Mouse (Mus musculus): ENCODE data around the gene Cd46. TPM values are rescaled to one million over a fixed set of nuclear protein-coding genes. Genes with fewer than 3 reads are reported as not detected.
A peak's percentile ranks its signal among the peaks of the same experiment; 100 is the strongest.

Gene Cd46
- polyA plus RNA-seq, 1 experiment = 5.5 TPM

DNA sequence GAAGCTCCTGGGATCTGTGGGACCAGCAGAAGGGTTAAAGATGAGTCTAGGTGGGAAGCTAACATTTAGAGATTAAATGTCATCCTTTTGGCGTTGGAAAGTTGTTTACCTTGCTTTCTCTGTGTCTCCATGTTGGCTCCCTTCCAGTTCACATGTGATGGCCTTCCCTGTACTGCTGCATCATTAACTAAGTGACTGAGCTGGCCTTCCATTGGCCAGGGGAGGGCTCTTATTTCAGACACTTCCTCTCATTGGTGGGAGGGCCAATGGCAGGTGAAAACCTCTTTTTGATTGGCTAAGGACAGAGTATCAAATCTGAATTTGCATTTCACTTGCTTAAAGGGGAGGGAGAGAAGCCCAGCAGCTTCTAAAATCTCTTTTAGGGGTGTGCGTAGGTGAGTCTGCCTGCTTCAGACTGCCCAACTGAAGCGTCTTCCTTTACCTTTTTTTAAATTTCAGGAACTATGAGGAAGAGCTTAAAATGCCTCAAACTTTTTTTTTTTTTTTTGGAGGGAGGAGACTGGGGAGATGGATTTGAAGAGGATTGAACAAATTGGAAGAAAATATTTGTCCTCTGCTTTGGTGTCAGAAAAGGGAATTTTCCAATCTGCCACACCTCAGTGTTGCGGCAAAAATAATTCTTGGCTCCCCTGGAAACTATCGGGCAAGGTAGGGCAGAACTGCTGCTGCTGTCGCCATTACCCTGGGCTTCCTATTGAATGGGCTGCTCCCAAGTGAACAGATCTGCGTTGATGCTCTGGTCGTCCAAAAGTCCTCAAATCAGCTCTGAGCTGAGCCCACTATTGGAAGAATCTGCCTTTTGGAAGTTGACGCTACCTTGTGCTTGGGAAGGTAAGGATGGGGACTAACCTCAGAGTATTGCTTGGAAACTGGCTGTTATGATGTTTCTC lies 73.7 kb downstream of the Cd46 start:
- no peak for TF ChIP-seq CTCF (IDR thresholded peaks at IDR 0.05; ENCODE audit: borderline replicate concordance, insufficient read depth, low read depth, low read length)
- TF ChIP-seq POLR2A (IDR thresholded peaks at IDR 0.05; ENCODE audit: borderline replicate concordance, insufficient read depth, low read length) = peak; percentile 15; the same call in 1 of the 2 replicates
- Histone ChIP-seq H3K4me1 (ENCODE audit: control insufficient read depth, insufficient read depth, low read length) (peaks cover 17% of the 10 kb centered on the region), H3K4me3 (replicated peaks; ENCODE audit: insufficient read depth, low read depth, low read length) (peak overlapping the region; percentile 58), H3K27ac (ENCODE audit: insufficient read depth, low read length) (peak overlapping the region; percentile 18; the same call in 1 of the 2 replicates), H3K27me3 (ENCODE audit: control insufficient read depth, insufficient read depth, low read length) (no peaks in the 10 kb centered on the region)
- 79% methylated on average over 9 of the region's 9 CpGs for WGBS
- peak; percentile 83 to 85 for DNase-seq

DNA sequence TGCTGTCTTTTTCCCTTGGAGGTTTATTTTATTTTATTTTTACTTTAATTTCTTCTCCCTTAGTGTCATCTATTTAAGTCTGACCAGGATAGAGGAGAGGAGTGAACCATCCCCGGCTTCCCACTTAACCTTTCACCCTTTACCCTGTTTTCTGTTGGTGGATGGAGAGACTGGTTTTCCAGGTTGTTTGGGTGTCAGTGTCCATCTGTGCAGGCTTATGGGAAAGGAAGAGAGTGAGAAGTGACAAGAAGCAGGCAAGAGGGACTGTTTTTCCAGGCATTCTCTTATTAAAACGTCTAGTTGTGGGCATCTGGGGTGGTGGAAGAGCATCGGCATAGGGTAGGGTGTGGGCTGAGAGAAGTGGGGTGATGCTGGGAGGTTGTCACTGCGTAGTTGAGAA lies 74.4 kb downstream of the Cd46 start:
- 62% methylated on average over 4 of the region's 4 CpGs for WGBS
- Histone ChIP-seq H3K4me3 (replicated peaks; ENCODE audit: insufficient read depth, low read depth, low read length) (peak overlapping the region; percentile 58), H3K27ac (ENCODE audit: insufficient read depth, low read length) (peak overlapping the region; percentile 88; the same call in 1 of the 2 replicates), H3K27me3 (ENCODE audit: control insufficient read depth, insufficient read depth, low read length) (no peaks in the 10 kb centered on the region), H3K4me1 (ENCODE audit: control insufficient read depth, insufficient read depth, low read length) (peaks cover 17% of the 10 kb centered on the region)
- no peak for DNase-seq
- no peak for TF ChIP-seq POLR2A (IDR thresholded peaks at IDR 0.05; ENCODE audit: borderline replicate concordance, insufficient read depth, low read length)
- TF ChIP-seq CTCF (IDR thresholded peaks at IDR 0.05; ENCODE audit: borderline replicate concordance, insufficient read depth, low read depth, low read length) = no peak

DNA sequence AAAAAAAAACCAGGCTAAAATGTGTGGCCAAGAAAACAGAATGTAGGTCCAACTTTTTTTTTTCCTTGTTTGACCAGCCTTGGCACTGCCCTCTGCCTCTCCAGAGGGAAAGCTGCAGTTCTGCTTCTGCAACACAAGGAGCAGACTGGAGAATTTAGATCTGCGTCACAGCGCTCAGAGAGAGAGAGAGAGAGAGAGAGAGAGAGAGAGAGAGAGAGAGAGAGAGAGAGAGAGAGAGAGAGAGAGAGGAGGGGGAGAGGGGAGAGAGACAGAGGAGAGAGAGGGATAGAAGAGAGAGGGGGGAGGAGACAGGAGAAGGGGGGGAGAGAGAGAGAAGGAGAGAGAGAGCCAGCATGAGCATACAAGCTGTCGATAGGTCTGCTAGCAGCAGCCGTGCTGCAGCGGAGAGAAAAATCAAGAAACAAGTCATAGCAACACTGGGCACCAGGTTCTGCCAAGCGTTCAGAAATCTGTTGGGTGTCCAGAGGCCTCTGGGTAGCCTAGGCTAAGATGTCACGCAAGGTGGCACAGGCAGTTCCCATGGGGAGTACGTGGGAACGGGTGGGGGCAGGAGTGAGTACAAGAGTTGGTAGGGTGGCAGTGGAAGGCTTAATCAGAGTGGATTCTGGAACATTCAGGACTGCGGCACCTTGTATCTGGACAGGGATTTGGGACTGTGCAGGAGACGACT lies 75.1 kb downstream of the Cd46 start:
- H3K27me3 ChIP-seq (ENCODE audit: control insufficient read depth, insufficient read depth, low read length) = no peaks in the 10 kb centered on the region
- peak; percentile 79 to 80 for DNase-seq
- peak overlapping the region; percentile 88 for H3K27ac ChIP-seq (ENCODE audit: insufficient read depth, low read length)
- TF ChIP-seq CTCF (IDR thresholded peaks at IDR 0.05; ENCODE audit: borderline replicate concordance, insufficient read depth, low read depth, low read length) (peak; percentile 36; the same call in 1 of the 2 replicates), POLR2A (IDR thresholded peaks at IDR 0.05; ENCODE audit: borderline replicate concordance, insufficient read depth, low read length) (no peak)
- H3K4me1 ChIP-seq (ENCODE audit: control insufficient read depth, insufficient read depth, low read length) = peaks cover 17% of the 10 kb centered on the region
- whole genome bisulfite sequencing = 11% methylated on average over 11 of the region's 11 CpGs
- H3K4me3 ChIP-seq (replicated peaks; ENCODE audit: insufficient read depth, low read depth, low read length) = peak overlapping the region; percentile 58

DNA sequence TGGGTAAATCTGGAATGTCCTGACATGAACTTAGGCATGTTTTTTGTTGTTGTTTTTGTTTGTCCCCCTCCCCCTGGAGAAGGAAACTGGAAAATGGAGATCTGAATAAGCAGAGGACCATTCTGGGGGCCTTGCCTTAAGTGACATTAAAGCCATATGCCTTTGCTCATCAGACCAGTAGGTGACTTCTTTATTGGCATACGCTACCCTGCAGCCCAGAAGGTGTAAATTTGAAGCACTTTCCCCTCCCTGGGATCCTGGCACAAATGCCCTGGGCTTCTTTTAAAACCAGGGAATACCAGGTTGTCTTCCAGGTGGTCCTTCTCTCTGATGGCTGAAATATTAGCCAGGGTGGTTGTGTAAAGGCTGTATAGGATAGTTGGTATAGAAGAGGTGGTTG lies 76.8 kb downstream of the Cd46 start:
- no peak for TF ChIP-seq POLR2A (IDR thresholded peaks at IDR 0.05; ENCODE audit: borderline replicate concordance, insufficient read depth, low read length)
- TF ChIP-seq CTCF (IDR thresholded peaks at IDR 0.05; ENCODE audit: borderline replicate concordance, insufficient read depth, low read depth, low read length) = no peak
- 19% methylated on average over 1 of the region's 1 CpGs for WGBS

DNA sequence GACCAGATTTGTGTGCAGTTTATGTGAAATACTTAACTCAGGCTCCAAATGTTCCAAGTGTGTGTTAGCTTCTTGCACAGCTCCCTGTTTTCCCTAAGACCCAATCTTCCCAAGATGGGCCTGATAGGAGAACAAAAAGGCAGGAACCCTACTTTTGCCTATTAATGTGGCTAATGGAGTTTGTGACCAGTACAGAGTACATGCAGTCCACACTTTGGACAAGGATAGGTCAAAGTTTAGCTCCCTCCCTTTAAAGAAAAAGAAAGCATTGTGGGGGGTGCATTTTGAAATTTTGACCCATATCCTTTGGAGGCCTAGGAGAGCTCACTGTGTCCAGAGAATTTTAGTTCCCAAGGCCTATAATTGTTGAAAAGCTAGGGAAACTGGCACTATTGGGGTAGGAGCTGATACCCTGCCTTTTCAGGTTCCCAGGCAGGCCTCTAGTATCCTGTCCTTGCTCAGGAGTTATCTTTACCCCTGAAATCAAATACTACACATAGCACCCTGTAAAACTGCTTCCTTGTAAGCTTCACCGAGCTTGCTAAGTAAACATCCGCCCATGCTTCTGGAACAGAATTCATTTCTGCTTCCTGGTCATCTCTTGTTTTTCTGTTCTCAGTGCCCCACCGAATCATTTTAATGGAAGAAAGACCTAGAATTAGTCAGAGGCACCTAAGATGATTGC lies 77.7 kb downstream of the Cd46 start:
- WGBS = 93% methylated on average over 3 of the region's 3 CpGs
- Histone ChIP-seq H3K27ac (ENCODE audit: insufficient read depth, low read length) (no peak overlapping the region; the same call in 1 of the 2 replicates), H3K4me1 (ENCODE audit: control insufficient read depth, insufficient read depth, low read length) (peaks cover 17% of the 10 kb centered on the region), H3K27me3 (ENCODE audit: control insufficient read depth, insufficient read depth, low read length) (no peaks in the 10 kb centered on the region), H3K4me3 (replicated peaks; ENCODE audit: insufficient read depth, low read depth, low read length) (no peak overlapping the region)
- TF ChIP-seq POLR2A (IDR thresholded peaks at IDR 0.05; ENCODE audit: borderline replicate concordance, insufficient read depth, low read length) = no peak
- TF ChIP-seq CTCF (IDR thresholded peaks at IDR 0.05; ENCODE audit: borderline replicate concordance, insufficient read depth, low read depth, low read length) = no peak
- DNase-seq = no peak

More for the DNA sequence above, 76.8 kb downstream of the Cd46 start:
- Histone ChIP-seq H3K4me1 (ENCODE audit: control insufficient read depth, insufficient read depth, low read length) (peaks cover 17% of the 10 kb centered on the region), H3K4me3 (replicated peaks; ENCODE audit: insufficient read depth, low read depth, low read length) (no peak overlapping the region), H3K27me3 (ENCODE audit: control insufficient read depth, insufficient read depth, low read length) (no peaks in the 10 kb centered on the region), H3K27ac (ENCODE audit: insufficient read depth, low read length) (no peak overlapping the region)
- peak; percentile 60 to 77 for DNase-seq

DNA sequence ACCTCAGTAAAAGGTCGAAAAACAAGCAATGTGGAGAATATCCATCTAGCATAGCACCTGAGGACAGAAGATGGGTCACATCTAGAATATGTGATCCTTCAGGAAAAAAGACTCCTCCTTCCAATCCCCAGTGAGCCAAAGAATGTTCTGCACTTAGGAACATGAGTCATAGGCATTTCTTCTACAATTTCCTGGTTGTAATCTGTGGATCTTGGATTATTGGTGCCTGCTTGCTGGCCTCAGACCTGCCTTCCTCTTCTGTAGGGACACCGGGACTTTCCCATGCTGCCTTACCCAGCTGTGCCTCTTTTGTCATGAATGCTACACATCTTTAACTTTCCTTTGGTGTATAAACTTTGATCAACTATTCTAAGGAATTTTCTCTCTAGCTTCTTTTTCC lies 79.5 kb downstream of the Cd46 start:
- DNase-seq = no peak
- H3K27ac ChIP-seq (ENCODE audit: insufficient read depth, low read length) = no peak overlapping the region
- no peak overlapping the region for H3K4me3 ChIP-seq (replicated peaks; ENCODE audit: insufficient read depth, low read depth, low read length)
- H3K4me1 ChIP-seq (ENCODE audit: control insufficient read depth, insufficient read depth, low read length) = peaks cover 8% of the 10 kb centered on the region; the same call in 1 of the 2 replicates
- H3K27me3 ChIP-seq (ENCODE audit: control insufficient read depth, insufficient read depth, low read length) = no peaks in the 10 kb centered on the region
- TF ChIP-seq POLR2A (IDR thresholded peaks at IDR 0.05; ENCODE audit: borderline replicate concordance, insufficient read depth, low read length) (no peak), CTCF (IDR thresholded peaks at IDR 0.05; ENCODE audit: borderline replicate concordance, insufficient read depth, low read depth, low read length) (no peak)
- WGBS = 93% methylated on average over 2 of the region's 2 CpGs

DNA sequence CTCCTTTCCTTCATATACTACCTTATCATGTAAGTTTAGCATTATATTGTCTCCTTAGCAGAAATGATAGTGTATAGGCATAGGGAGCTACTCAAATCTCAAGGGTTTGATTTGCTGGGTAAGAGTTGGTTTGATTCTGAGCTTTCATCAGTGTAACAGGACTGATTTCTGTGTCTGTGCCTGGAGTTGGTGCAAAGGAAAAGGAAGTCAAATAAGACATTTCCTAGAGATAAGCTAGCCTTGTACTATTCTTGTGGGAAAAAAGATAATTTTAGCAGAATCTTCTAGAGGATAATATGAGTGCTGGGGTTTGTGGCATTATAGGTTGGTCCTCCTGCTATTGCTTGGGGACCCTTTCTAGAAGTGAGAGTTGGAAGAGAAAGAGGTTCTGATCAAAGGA lies 85.8 kb downstream of the Cd46 start:
- DNase-seq = no peak
- Histone ChIP-seq H3K4me1 (ENCODE audit: control insufficient read depth, insufficient read depth, low read length) (no peaks in the 10 kb centered on the region; the same call in 1 of the 2 replicates), H3K27ac (ENCODE audit: insufficient read depth, low read length) (no peak overlapping the region), H3K27me3 (ENCODE audit: control insufficient read depth, insufficient read depth, low read length) (no peaks in the 10 kb centered on the region), H3K4me3 (replicated peaks; ENCODE audit: insufficient read depth, low read depth, low read length) (no peak overlapping the region)
- TF ChIP-seq POLR2A (IDR thresholded peaks at IDR 0.05; ENCODE audit: borderline replicate concordance, insufficient read depth, low read length) (no peak), CTCF (IDR thresholded peaks at IDR 0.05; ENCODE audit: borderline replicate concordance, insufficient read depth, low read depth, low read length) (no peak)

All from cerebellum, adult 2 months (tissue).